Mouse (Mus musculus): ENCODE results near the gene Plekhm2.

GRCm38 (mm10) chr4:141616811-141617210 is 47.9 kb downstream of the Plekhm2 start:
- TF ChIP-seq CTCF (IDR thresholded peaks at IDR 0.05; ENCODE audit: insufficient read depth, low read depth, low read length) (no peak), POLR2A (IDR thresholded peaks at IDR 0.05; ENCODE audit: insufficient read depth, low read depth, low read length) (no peak)

Data from olfactory bulb, adult 2 months (tissue).